Mouse (Mus musculus) WW6 (cell line): Measurements from ENCODE around the gene Upf2.
"Not testable (repeated sequence)": the region's sequence is repeated elsewhere in the genome, so short reads cannot be mapped to it uniquely, and the experiment has no call there.

ENCODE experiments used
- DNase-seq: peaks from one replicate; pipeline ENCODE4 v3.0.0-alpha.2; 2013; ENCODE audit warnings: low read depth, low spot score

Gene Upf2

GRCm38 (mm10) chr2:5949821-5950220, 1.4 kb upstream of the Upf2 start:
- not testable (repeated sequence) for DNase-seq

GRCm38 (mm10) chr2:5950305-5950704, 964 bp upstream of the Upf2 start:
- no peak for DNase-seq

GRCm38 (mm10) chr2:5951621-5952211, 447 bp downstream of the Upf2 start:
- no peak for DNase-seq

- DNase-seq: no peak
These were observed 6.4 kb downstream of the Upf2 start for GRCm38 (mm10) chr2:5957705-5958104.

- no peak for DNase-seq
These were observed 11.0 kb downstream of the Upf2 start for GRCm38 (mm10) chr2:5962265-5962664.

GRCm38 (mm10) chr2:5963729-5964128, 12.5 kb downstream of the Upf2 start:
- not testable (repeated sequence) for DNase-seq

- DNase-seq: no peak
These were observed 14.7 kb downstream of the Upf2 start for GRCm38 (mm10) chr2:5965972-5966371.

GRCm38 (mm10) chr2:5970629-5971028, 19.4 kb downstream of the Upf2 start:
- DNase-seq: not testable (repeated sequence)

GRCm38 (mm10) chr2:5977532-5977931, 26.3 kb downstream of the Upf2 start:
- DNase-seq: no peak

- no peak for DNase-seq
These were observed 44.3 kb downstream of the Upf2 start for GRCm38 (mm10) chr2:5995538-5995937.

GRCm38 (mm10) chr2:6003949-6004348, 52.7 kb downstream of the Upf2 start:
- DNase-seq: no peak

- no peak for DNase-seq
These were observed 63.3 kb downstream of the Upf2 start for GRCm38 (mm10) chr2:6014532-6014931.

GRCm38 (mm10) chr2:6015182-6015581, 63.9 kb downstream of the Upf2 start:
- DNase-seq: not testable (repeated sequence)

- no peak for DNase-seq
These were observed 69.3 kb downstream of the Upf2 start for GRCm38 (mm10) chr2:6020570-6020969.

- no peak for DNase-seq
These were observed 91.4 kb downstream of the Upf2 start for GRCm38 (mm10) chr2:6042644-6043043.

- no peak for DNase-seq
These were observed 95.5 kb downstream of the Upf2 start for GRCm38 (mm10) chr2:6046796-6047195.

GRCm38 (mm10) chr2:6048570-6048969, 97.3 kb downstream of the Upf2 start:
- no peak for DNase-seq

GRCm38 (mm10) chr2:6049018-6049417, 97.7 kb downstream of the Upf2 start:
- no peak for DNase-seq

GRCm38 (mm10) chr2:6055466-6055865, 104.2 kb downstream of the Upf2 start:
- no peak for DNase-seq

GRCm38 (mm10) chr2:6056518-6056917, 105.2 kb downstream of the Upf2 start:
- DNase-seq: no peak

GRCm38 (mm10) chr2:6059291-6059690, 108.0 kb downstream of the Upf2 start:
- no peak for DNase-seq

GRCm38 (mm10) chr2:6060071-6060804, 109.0 kb downstream of the Upf2 start:
- DNase-seq: no peak

- DNase-seq: no peak
These were observed 116.1 kb downstream of the Upf2 start for GRCm38 (mm10) chr2:6067341-6067740.
